Mouse (Mus musculus): ENCODE measurements at regions not wholly inside any gene's neighbourhood (a gene's known extent, or its start where the extent isn't known, plus 50 kb on each side); places are given as distances from the start of the nearest gene placed in this dataset.

- no peaks in the 10 kb centered on the region for H3K27me3 ChIP-seq (ENCODE audit: control insufficient read depth, insufficient read depth, low read length)
- TF ChIP-seq POLR2A (IDR thresholded peaks at IDR 0.05; ENCODE audit: control insufficient read depth, low read depth, low read length), result no peak
- TF ChIP-seq CTCF (IDR thresholded peaks at IDR 0.05; ENCODE audit: control insufficient read depth, insufficient read depth, insufficient replicate concordance, low read depth, low read length), result no peak
- H3K27ac ChIP-seq (ENCODE audit: control insufficient read depth, insufficient read depth, low read depth, low read length), result no peak overlapping the region
These were observed 130.0 kb upstream of the Gm9833 start for GRCm38 (mm10) chr3:9957870-9958269.

DNA sequence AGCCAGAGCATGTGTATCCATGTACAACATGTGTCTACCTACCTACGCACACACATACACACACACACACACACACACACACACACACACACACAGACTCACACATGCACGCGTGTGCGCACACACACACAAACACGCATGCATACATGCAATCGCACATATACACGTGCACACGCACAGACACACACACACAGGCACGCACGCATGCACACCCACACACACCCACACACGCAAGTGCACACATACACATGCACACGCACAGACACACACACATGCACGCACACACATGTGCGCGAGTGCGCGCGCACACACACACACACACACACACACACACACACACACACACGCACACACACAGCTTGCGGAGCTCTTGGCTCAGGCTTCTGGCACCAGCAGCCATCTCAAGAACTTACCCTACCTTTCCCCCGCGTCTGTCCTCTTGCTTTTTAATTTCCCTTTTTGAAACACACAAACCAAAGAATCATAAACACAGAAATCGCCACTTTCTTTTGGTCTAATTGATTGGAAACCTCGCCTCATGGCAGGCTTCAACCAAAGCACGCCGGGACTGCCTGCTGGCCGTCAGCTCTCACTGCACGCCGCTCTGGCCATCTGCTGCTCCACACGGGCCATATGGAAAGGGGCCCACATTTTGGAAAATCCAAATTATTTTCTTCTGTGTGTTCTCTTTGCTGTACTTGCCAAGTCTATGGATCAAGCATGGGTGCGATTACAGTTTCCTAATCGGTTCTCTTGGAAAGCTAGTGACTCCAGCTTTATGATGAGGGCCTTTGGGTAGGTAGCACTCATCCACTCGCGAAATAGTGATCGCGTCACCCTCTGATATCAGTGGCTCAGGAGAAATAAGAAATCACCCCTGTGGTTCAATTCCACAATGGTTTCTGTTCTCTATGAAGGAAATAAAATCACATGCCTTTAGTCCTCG is 127.9 kb upstream of the Gm9833 start:
- TF ChIP-seq CTCF (IDR thresholded peaks at IDR 0.05; ENCODE audit: control insufficient read depth, insufficient read depth, insufficient replicate concordance, low read depth, low read length), result no peak
- no peak for TF ChIP-seq POLR2A (IDR thresholded peaks at IDR 0.05; ENCODE audit: control insufficient read depth, low read depth, low read length)
- Histone ChIP-seq H3K36me3 (ENCODE audit: control insufficient read depth, insufficient read depth, low read length) (no peaks in the 10 kb centered on the region), H3K27ac (ENCODE audit: control insufficient read depth, insufficient read depth, low read depth, low read length) (no peak overlapping the region), H3K4me1 (ENCODE audit: control insufficient read depth, insufficient read depth, low read length) (no peaks in the 10 kb centered on the region), H3K27me3 (ENCODE audit: control insufficient read depth, insufficient read depth, low read length) (no peaks in the 10 kb centered on the region), H3K4me3 (ENCODE audit: control insufficient read depth, low read depth, low read length) (no peak overlapping the region)

More at GRCm38 (mm10) chr3:9957870-9958269, 130.0 kb upstream of the Gm9833 start:
- no peaks in the 10 kb centered on the region for H3K4me1 ChIP-seq (ENCODE audit: control insufficient read depth, insufficient read depth, low read length)
- no peaks in the 10 kb centered on the region for H3K36me3 ChIP-seq (ENCODE audit: control insufficient read depth, insufficient read depth, low read length)
- no peak overlapping the region for H3K4me3 ChIP-seq (ENCODE audit: control insufficient read depth, low read depth, low read length)

- no peak for TF ChIP-seq POLR2A (IDR thresholded peaks at IDR 0.05; ENCODE audit: control insufficient read depth, low read depth, low read length)
- no peak for TF ChIP-seq CTCF (IDR thresholded peaks at IDR 0.05; ENCODE audit: control insufficient read depth, insufficient read depth, insufficient replicate concordance, low read depth, low read length)
- Histone ChIP-seq H3K36me3 (ENCODE audit: control insufficient read depth, insufficient read depth, low read length) (no peaks in the 10 kb centered on the region), H3K27me3 (ENCODE audit: control insufficient read depth, insufficient read depth, low read length) (no peaks in the 10 kb centered on the region), H3K4me1 (ENCODE audit: control insufficient read depth, insufficient read depth, low read length) (no peaks in the 10 kb centered on the region), H3K4me3 (ENCODE audit: control insufficient read depth, low read depth, low read length) (no peak overlapping the region), H3K27ac (ENCODE audit: control insufficient read depth, insufficient read depth, low read depth, low read length) (no peak overlapping the region)
These were observed 127.2 kb upstream of the Gm9833 start for GRCm38 (mm10) chr3:9960696-9961095.

Data from testis, adult 2 months (tissue).